Mouse (Mus musculus): ENCODE results near the gene Sufu.

GRCm38 (mm10) chr19:46481352-46481751 lies 84.7 kb downstream of the Sufu start:
- no peak for TF ChIP-seq CTCF (IDR thresholded peaks at IDR 0.05)
- no peak for TF ChIP-seq EP300 (IDR thresholded peaks at IDR 0.05)
